Mouse (Mus musculus) neural tube, embryonic 15.5 days (tissue): ENCODE measurements at regions not wholly inside any gene's neighbourhood (a gene's known extent, or its start where the extent isn't known, plus 50 kb on each side); places are given as distances from the start of the nearest gene placed in this dataset.

Experiments used
- ATAC-seq: fragments of 200-750 bp; cut with Nextera tagmentation; 2 replicates; pipeline ENCODE4 v1.8.0; 2017; ENCODE audit warnings: mild to moderate bottlenecking, moderate TSS enrichment, moderate library complexity; ENCODE audit not compliant: low FRiP score
- H3K27ac ChIP-seq: fragments of 300-500 bp; sonication (generic); replicated peaks from 2 replicates; pipeline ENCODE4 v1.5.1; 2015; ENCODE audit warnings: mild to moderate bottlenecking, inconsistent platforms
- H3K27me3 ChIP-seq: fragments of 300-500 bp; sonication (generic); replicated peaks from 2 replicates; pipeline ENCODE4 v1.6.1; 2015; ENCODE audit warnings: inconsistent platforms
- H3K36me3 ChIP-seq: fragments of 300-500 bp; sonication (generic); 2 replicates; pipeline ENCODE4 v1.6.1; 2015; ENCODE audit warnings: inconsistent platforms
- H3K4me1 ChIP-seq: fragments of 300-500 bp; sonication (generic); 2 replicates; pipeline ENCODE4 v1.6.1; 2015; ENCODE audit warnings: inconsistent platforms
- H3K4me2 ChIP-seq: fragments of 300-500 bp; sonication (generic); 2 replicates; pipeline ENCODE4 v1.6.1; 2015; ENCODE audit warnings: inconsistent platforms, mild to moderate bottlenecking, moderate library complexity
- H3K4me3 ChIP-seq: fragments of 300-500 bp; sonication (generic); replicated peaks from 2 replicates; pipeline ENCODE4 v1.5.1; 2015; ENCODE audit warnings: mild to moderate bottlenecking, inconsistent platforms
- H3K9ac ChIP-seq: fragments of 300-500 bp; sonication (generic); replicated peaks from 2 replicates; pipeline ENCODE4 v1.6.1; 2015; ENCODE audit warnings: mild to moderate bottlenecking, inconsistent platforms
- H3K9me3 ChIP-seq: fragments of 300-500 bp; sonication (generic); replicated peaks from 2 replicates; pipeline ENCODE4 v1.6.1; 2016; ENCODE audit warnings: inconsistent platforms
- WGBS: fragments of 180-500 bp; shearing (Covaris S2); methylation state at CpG from one replicate; pipeline ENCODE4 v1.1.7; 2015; ENCODE audit warnings: mixed read lengths; 5-methylcytosine and 5-hydroxymethylcytosine counted together

GRCm38 (mm10) chrX:21293666-21294065 lies 118.2 kb upstream of the Gm21876 start:
- no peak for ATAC-seq
- no peak overlapping the region for H3K9ac ChIP-seq

GRCm38 (mm10) chrX:21295460-21295859 lies 120.0 kb upstream of the Gm21876 start:
- no peak for ATAC-seq
- no peak overlapping the region for H3K4me2 ChIP-seq
- no peak overlapping the region for H3K27ac ChIP-seq
- no peaks in the 10 kb centered on the region for H3K27me3 ChIP-seq
- no peak overlapping the region for H3K4me3 ChIP-seq
- H3K9me3 ChIP-seq, result no peaks in the 10 kb centered on the region
- no peaks in the 10 kb centered on the region for H3K36me3 ChIP-seq
- 32% methylated on average over 1 of the region's 1 CpGs for WGBS
- no peak overlapping the region for H3K9ac ChIP-seq
- no peaks in the 10 kb centered on the region for H3K4me1 ChIP-seq

More at GRCm38 (mm10) chrX:21293666-21294065, 118.2 kb upstream of the Gm21876 start:
- no peaks in the 10 kb centered on the region for H3K4me1 ChIP-seq
- no peaks in the 10 kb centered on the region for H3K27me3 ChIP-seq
- H3K27ac ChIP-seq, result no peak overlapping the region
- H3K36me3 ChIP-seq, result no peaks in the 10 kb centered on the region
- no peak overlapping the region for H3K4me2 ChIP-seq
- no peak overlapping the region for H3K4me3 ChIP-seq
- WGBS, result 24% methylated on average over 5 of the region's 5 CpGs
- H3K9me3 ChIP-seq, result no peaks in the 10 kb centered on the region

- no peak overlapping the region for H3K27ac ChIP-seq
- WGBS, result 77% methylated on average over 6 of the region's 6 CpGs
- H3K4me1 ChIP-seq, result no peaks in the 10 kb centered on the region
- no peak overlapping the region for H3K4me3 ChIP-seq
- H3K9ac ChIP-seq, result no peak overlapping the region
- no peaks in the 10 kb centered on the region for H3K36me3 ChIP-seq
- no peak for ATAC-seq
- no peaks in the 10 kb centered on the region for H3K27me3 ChIP-seq
- H3K9me3 ChIP-seq, result no peaks in the 10 kb centered on the region
- no peak overlapping the region for H3K4me2 ChIP-seq
Observed at GRCm38 (mm10) chrX:21297349-21297748, 121.9 kb upstream of the Gm21876 start.

GRCm38 (mm10) chrX:21334499-21335032 lies 149.8 kb upstream of the Agtr2 start:
- Histone ChIP-seq H3K9ac (no peak overlapping the region), H3K27ac (no peak overlapping the region), H3K4me3 (peak overlapping the region; percentile 31), H3K4me2 (peak overlapping the region; percentile 50), H3K4me1 (no peaks in the 10 kb centered on the region), H3K36me3 (no peaks in the 10 kb centered on the region), H3K9me3 (no peaks in the 10 kb centered on the region), H3K27me3 (no peaks in the 10 kb centered on the region)
- 31% methylated on average over 13 of the region's 13 CpGs for WGBS
- no peak for ATAC-seq

GRCm38 (mm10) chrX:21344397-21344796 lies 139.9 kb upstream of the Agtr2 start:
- H3K9ac ChIP-seq, result no peak overlapping the region
- no peak overlapping the region for H3K27ac ChIP-seq
- H3K27me3 ChIP-seq, result no peaks in the 10 kb centered on the region
- no peak overlapping the region for H3K4me2 ChIP-seq
- H3K4me3 ChIP-seq, result no peak overlapping the region
- no peak for ATAC-seq
- H3K36me3 ChIP-seq, result no peaks in the 10 kb centered on the region
- 63% methylated on average over 1 of the region's 1 CpGs for WGBS
- no peaks in the 10 kb centered on the region for H3K9me3 ChIP-seq
- H3K4me1 ChIP-seq, result no peaks in the 10 kb centered on the region

- Histone ChIP-seq H3K9ac (no peak overlapping the region), H3K36me3 (no peaks in the 10 kb centered on the region), H3K27ac (no peak overlapping the region), H3K9me3 (no peaks in the 10 kb centered on the region), H3K4me1 (no peaks in the 10 kb centered on the region), H3K4me3 (no peak overlapping the region), H3K4me2 (no peak overlapping the region), H3K27me3 (no peaks in the 10 kb centered on the region)
- ATAC-seq, result no peak
- WGBS, result 32% methylated on average over 4 of the region's 4 CpGs
Observed at GRCm38 (mm10) chrX:21350503-21350902, 133.8 kb upstream of the Agtr2 start.

- Histone ChIP-seq H3K36me3 (no peaks in the 10 kb centered on the region), H3K4me2 (no peak overlapping the region), H3K9me3 (no peaks in the 10 kb centered on the region), H3K27me3 (no peaks in the 10 kb centered on the region), H3K4me1 (no peaks in the 10 kb centered on the region), H3K4me3 (no peak overlapping the region), H3K9ac (no peak overlapping the region), H3K27ac (no peak overlapping the region)
- ATAC-seq, result no peak
- 46% methylated on average over 3 of the region's 3 CpGs for WGBS
Observed at GRCm38 (mm10) chrX:21352350-21352749, 132.0 kb upstream of the Agtr2 start.

GRCm38 (mm10) chrX:21360771-21361667 lies 123.3 kb upstream of the Agtr2 start:
- ATAC-seq, result peak; percentile 95
- Histone ChIP-seq H3K27ac (peak overlapping the region; percentile 87), H3K27me3 (no peaks in the 10 kb centered on the region), H3K9ac (peak overlapping the region; percentile 46), H3K9me3 (0 out of 2 replicates have a peak, but pooled peaks cover 2% of the 10 kb centered on the region), H3K4me1 (0 out of 2 replicates have a peak, but pooled peaks cover 4% of the 10 kb centered on the region), H3K4me3 (peak overlapping the region; percentile 45), H3K36me3 (no peaks in the 10 kb centered on the region), H3K4me2 (peak overlapping the region; percentile 66)
- 25% methylated on average over 43 of the region's 43 CpGs for WGBS

GRCm38 (mm10) chrX:21385221-21385620 lies 99.1 kb upstream of the Agtr2 start:
- Histone ChIP-seq H3K27ac (no peak overlapping the region), H3K27me3 (no peaks in the 10 kb centered on the region), H3K4me3 (no peak overlapping the region), H3K9me3 (no peaks in the 10 kb centered on the region), H3K4me2 (no peak overlapping the region), H3K9ac (no peak overlapping the region), H3K4me1 (no peaks in the 10 kb centered on the region), H3K36me3 (no peaks in the 10 kb centered on the region)
- WGBS, result 11% methylated on average over 2 of the region's 2 CpGs
- ATAC-seq, result no peak

- Histone ChIP-seq H3K36me3 (no peaks in the 10 kb centered on the region), H3K27ac (no peak overlapping the region), H3K27me3 (no peaks in the 10 kb centered on the region), H3K4me2 (no peak overlapping the region), H3K9me3 (no peaks in the 10 kb centered on the region), H3K4me3 (no peak overlapping the region), H3K4me1 (no peaks in the 10 kb centered on the region), H3K9ac (no peak overlapping the region)
- no peak for ATAC-seq
- 71% methylated on average over 1 of the region's 1 CpGs for WGBS
Observed at GRCm38 (mm10) chrX:21389992-21390391, 94.4 kb upstream of the Agtr2 start.

- no peak overlapping the region for H3K4me3 ChIP-seq
- no peaks in the 10 kb centered on the region for H3K9me3 ChIP-seq
- no peaks in the 10 kb centered on the region for H3K36me3 ChIP-seq
- H3K4me2 ChIP-seq, result no peak overlapping the region
- WGBS, result 83% methylated on average over 9 of the region's 10 CpGs
- no peak for ATAC-seq
- no peaks in the 10 kb centered on the region for H3K27me3 ChIP-seq
- H3K4me1 ChIP-seq, result no peaks in the 10 kb centered on the region
- H3K27ac ChIP-seq, result no peak overlapping the region
- H3K9ac ChIP-seq, result no peak overlapping the region
Observed at GRCm38 (mm10) chrX:21393212-21393611, 91.1 kb upstream of the Agtr2 start.

GRCm38 (mm10) chrX:21424797-21425196 lies 59.5 kb upstream of the Agtr2 start:
- Histone ChIP-seq H3K4me2 (no peak overlapping the region), H3K36me3 (no peaks in the 10 kb centered on the region), H3K9me3 (no peaks in the 10 kb centered on the region), H3K9ac (no peak overlapping the region), H3K4me1 (no peaks in the 10 kb centered on the region), H3K27ac (no peak overlapping the region), H3K27me3 (no peaks in the 10 kb centered on the region), H3K4me3 (no peak overlapping the region)
- 58% methylated on average over 4 of the region's 4 CpGs for WGBS
- no peak for ATAC-seq
